Mouse (Mus musculus): ENCODE data around the gene 2010111I01Rik. TPM values are rescaled to one million over a fixed set of nuclear protein-coding genes. Genes with fewer than 3 reads are reported as not detected.

The 2010111I01Rik gene
- polyA plus RNA-seq, 1 experiment from 2014 or later, result 31.8 TPM

DNA sequence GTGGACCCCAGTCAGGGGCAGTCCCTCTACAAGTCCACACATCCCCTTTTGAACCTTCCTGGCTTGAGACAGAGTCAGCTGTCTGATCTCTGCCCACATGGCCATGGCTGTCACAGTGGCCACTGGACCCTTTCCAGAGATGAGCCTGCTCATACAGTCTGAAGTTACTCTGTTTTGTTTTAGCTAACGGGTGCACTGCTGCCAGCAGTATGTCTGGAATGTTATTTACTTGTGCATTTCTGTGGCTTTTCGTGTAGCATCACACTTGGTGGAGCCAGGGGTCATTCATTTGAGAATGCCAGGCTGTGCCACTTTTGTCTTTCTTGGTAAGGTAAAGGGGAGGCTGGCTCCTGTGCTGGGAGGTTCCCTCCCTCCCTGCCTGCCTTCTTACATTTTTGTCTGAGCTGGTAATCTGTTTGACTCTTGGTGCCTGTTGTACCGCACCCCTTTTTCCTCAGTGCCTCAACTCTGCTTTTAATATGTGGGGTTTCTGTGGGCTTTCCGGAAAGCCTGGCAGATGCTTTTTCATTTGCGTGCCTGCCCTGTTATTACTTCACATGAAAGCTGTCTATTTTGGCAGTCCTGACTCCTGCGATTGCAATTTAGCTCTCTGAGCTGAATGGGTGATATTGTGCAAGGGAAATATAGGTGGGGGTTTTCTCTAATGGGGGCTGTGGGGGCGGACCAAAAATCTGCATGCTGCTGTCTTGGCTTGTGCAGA, 190.3 kb downstream of the 2010111I01Rik start:
- 82% methylated on average over 7 of the region's 7 CpGs for WGBS
- Histone ChIP-seq H3K4me2 (no peak overlapping the region), H3K27me3 (ENCODE audit: control insufficient read depth, insufficient read depth, low read length) (no peaks in the 10 kb centered on the region), H3K36me3 (ENCODE audit: control insufficient read depth, insufficient read depth, low read length) (no peaks in the 10 kb centered on the region), H3K9ac (ENCODE audit: low read length) (no peak overlapping the region), H3K9me3 (ENCODE audit: control insufficient read depth, low read length) (no peaks in the 10 kb centered on the region), H3K27ac (ENCODE audit: low read depth, low read length) (no peak overlapping the region), H3K4me3 (ENCODE audit: low read depth, low read length) (no peak overlapping the region), H3K4me1 (ENCODE audit: control insufficient read depth, insufficient read depth, low read length) (no peaks in the 10 kb centered on the region)
- DNase-seq (ENCODE audit: low spot score, missing footprints), result no peak
- ATAC-seq (ENCODE audit: low FRiP score), result no peak

DNA sequence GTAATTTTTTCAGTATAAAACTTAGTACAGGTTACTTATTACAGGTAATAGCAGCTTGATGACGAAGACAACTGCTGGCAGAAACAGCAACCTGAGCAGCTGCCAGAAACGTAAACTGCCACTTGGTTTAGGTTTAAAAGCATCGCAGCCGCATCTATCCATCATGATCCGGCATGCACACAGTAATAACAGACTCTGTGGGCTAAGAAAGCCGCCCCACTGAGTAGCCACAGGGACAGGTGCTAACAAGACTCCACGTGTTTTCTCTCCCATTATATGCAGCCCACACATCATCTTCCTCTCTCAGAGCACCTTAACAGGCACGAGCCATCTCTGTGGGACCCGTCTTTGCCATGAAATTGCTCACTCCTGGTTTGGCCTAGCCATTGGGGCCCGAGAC, 191.6 kb downstream of the 2010111I01Rik start:
- no peak for ATAC-seq (ENCODE audit: low FRiP score)
- H3K4me1 ChIP-seq (ENCODE audit: control insufficient read depth, insufficient read depth, low read length), result no peaks in the 10 kb centered on the region
- no peaks in the 10 kb centered on the region for H3K9me3 ChIP-seq (ENCODE audit: control insufficient read depth, low read length)
- H3K27me3 ChIP-seq (ENCODE audit: control insufficient read depth, insufficient read depth, low read length), result no peaks in the 10 kb centered on the region
- H3K4me2 ChIP-seq, result no peak overlapping the region
- no peak for DNase-seq (ENCODE audit: low spot score, missing footprints)
- 88% methylated on average over 10 of the region's 10 CpGs for WGBS
- H3K27ac ChIP-seq (ENCODE audit: low read depth, low read length), result no peak overlapping the region
- no peak overlapping the region for H3K9ac ChIP-seq (ENCODE audit: low read length)
- H3K4me3 ChIP-seq (ENCODE audit: low read depth, low read length), result no peak overlapping the region
- H3K36me3 ChIP-seq (ENCODE audit: control insufficient read depth, insufficient read depth, low read length), result no peaks in the 10 kb centered on the region

DNA sequence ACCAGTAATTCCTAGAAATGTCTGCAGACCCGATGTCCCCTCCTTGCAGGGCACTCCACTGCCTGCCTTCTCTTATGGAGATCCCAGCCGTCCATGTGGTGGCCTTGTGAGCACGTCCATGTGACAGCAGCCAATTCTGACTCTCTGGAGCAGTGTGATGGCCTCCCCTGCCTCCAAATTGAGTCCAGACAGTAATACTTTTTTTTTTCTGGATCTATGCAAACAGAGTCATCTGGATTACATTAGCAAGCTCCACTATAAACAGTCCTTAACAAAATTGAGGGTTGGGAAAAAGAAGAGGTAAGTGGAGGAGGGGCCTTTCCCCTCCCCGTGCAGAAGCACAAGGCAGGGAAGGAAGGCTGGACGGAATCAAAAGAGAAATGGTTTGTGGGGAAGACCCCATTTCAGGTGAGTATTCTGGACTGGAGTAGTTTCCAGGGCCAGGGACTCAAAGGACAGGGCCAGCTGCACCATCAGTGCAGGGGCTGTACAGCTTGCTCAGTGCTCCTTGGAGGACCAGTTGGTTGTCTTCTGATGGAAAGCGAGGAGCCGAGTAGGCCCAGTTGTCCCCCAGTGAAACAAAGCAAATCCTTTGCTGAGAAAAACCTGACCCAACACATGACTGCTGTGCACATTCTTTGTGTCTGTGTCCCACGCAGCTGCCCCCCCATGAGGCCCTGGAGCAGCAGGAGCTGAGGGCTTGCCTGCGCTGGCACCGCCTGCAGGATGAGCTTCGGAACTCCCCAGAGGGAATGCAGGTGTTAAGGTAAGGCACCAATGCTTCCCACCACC, 205.8 kb downstream of the 2010111I01Rik start:
- peak; percentile 89 for DNase-seq (ENCODE audit: low spot score, missing footprints)
- Histone ChIP-seq H3K36me3 (ENCODE audit: control insufficient read depth, insufficient read depth, low read length) (no peaks in the 10 kb centered on the region), H3K27ac (ENCODE audit: low read depth, low read length) (no peak overlapping the region), H3K4me3 (ENCODE audit: low read depth, low read length) (no peak overlapping the region), H3K27me3 (ENCODE audit: control insufficient read depth, insufficient read depth, low read length) (no peaks in the 10 kb centered on the region), H3K4me1 (ENCODE audit: control insufficient read depth, insufficient read depth, low read length) (peaks cover 10% of the 10 kb centered on the region), H3K9ac (ENCODE audit: low read length) (no peak overlapping the region), H3K4me2 (no peak overlapping the region), H3K9me3 (ENCODE audit: control insufficient read depth, low read length) (no peaks in the 10 kb centered on the region)
- WGBS, result 62% methylated on average over 11 of the region's 11 CpGs
- ATAC-seq (ENCODE audit: low FRiP score), result 0 out of 2 replicates have a peak, but pooled peaks have one; percentile 35

DNA sequence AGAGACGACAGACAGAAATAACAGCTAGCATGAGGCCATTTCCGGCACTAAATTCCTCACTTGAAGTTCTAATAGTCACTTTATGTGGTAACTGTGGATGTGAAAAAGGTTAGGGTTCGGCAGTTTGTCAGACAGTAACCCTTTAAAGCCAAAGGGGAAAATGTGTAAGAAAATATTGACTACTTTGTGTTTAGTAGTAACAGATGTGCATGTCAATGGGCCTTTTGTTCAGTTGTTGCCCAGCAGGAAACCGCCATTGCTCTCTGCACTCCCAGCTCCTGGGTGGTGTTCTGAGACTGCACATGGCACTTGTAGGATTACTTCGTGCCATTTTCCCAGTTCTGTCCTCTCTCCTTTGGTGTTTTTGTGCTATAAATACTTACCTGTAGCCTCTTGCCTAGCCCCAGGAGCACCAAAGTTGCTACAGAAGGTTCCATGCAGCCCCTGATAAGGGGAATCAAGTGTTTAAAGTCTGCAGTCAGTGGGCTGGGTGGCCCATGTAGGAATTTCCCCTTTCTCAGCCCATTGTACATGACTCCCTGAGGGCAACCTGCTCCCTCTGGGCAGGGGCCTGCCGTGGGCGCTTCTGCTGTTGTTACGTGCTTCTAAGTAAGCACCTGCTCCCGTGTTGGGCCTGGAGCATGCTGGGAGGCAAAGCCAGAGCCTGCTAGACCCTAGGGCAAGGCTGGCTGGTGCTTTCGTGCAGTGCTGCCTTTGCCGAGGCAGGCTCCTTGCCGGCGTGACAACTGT, 206.8 kb downstream of the 2010111I01Rik start:
- peak overlapping the region; percentile 27; the same call in 1 of the 2 replicates for H3K27ac ChIP-seq (ENCODE audit: low read depth, low read length)
- peak; percentile 57 for ATAC-seq (ENCODE audit: low FRiP score)
- no peak overlapping the region for H3K4me3 ChIP-seq (ENCODE audit: low read depth, low read length)
- H3K4me2 ChIP-seq, result no peak overlapping the region
- H3K4me1 ChIP-seq (ENCODE audit: control insufficient read depth, insufficient read depth, low read length), result peaks cover 10% of the 10 kb centered on the region
- peak; percentile 82 for DNase-seq (ENCODE audit: low spot score, missing footprints)
- 36% methylated on average over 13 of the region's 13 CpGs for WGBS
- no peaks in the 10 kb centered on the region for H3K27me3 ChIP-seq (ENCODE audit: control insufficient read depth, insufficient read depth, low read length)
- no peaks in the 10 kb centered on the region for H3K36me3 ChIP-seq (ENCODE audit: control insufficient read depth, insufficient read depth, low read length)
- peak overlapping the region; percentile 30; the same call in 1 of the 2 replicates for H3K9ac ChIP-seq (ENCODE audit: low read length)
- H3K9me3 ChIP-seq (ENCODE audit: control insufficient read depth, low read length), result no peaks in the 10 kb centered on the region

DNA sequence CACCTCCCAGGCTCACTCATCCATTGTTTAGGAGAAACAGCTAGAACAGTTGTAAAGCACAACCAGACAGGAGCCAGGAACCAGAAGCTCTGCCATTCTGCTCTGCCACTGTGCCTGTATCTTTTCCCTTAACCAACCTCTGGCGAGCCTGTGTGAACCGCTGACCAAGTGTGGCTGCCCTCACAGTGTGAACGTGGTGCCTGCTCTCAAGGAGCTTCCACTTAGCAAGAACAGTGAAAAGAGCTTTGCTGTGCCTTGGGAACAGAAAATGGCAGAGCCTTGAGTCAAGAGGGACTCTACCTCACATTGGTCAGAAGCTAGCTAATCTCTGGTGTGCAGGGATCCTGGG, 207.4 kb downstream of the 2010111I01Rik start:
- peak; percentile 81 for DNase-seq (ENCODE audit: low spot score, missing footprints)
- Histone ChIP-seq H3K9ac (ENCODE audit: low read length) (0 out of 2 replicates have a peak overlapping the region, but pooled peaks have one; percentile 30), H3K4me2 (no peak overlapping the region), H3K9me3 (ENCODE audit: control insufficient read depth, low read length) (no peaks in the 10 kb centered on the region), H3K4me1 (ENCODE audit: control insufficient read depth, insufficient read depth, low read length) (peaks cover 10% of the 10 kb centered on the region), H3K36me3 (ENCODE audit: control insufficient read depth, insufficient read depth, low read length) (no peaks in the 10 kb centered on the region), H3K4me3 (ENCODE audit: low read depth, low read length) (no peak overlapping the region), H3K27me3 (ENCODE audit: control insufficient read depth, insufficient read depth, low read length) (no peaks in the 10 kb centered on the region), H3K27ac (ENCODE audit: low read depth, low read length) (0 out of 2 replicates have a peak overlapping the region, but pooled peaks have one; percentile 27)
- WGBS, result 71% methylated on average over 3 of the region's 3 CpGs
- no peak for ATAC-seq (ENCODE audit: low FRiP score)

DNA sequence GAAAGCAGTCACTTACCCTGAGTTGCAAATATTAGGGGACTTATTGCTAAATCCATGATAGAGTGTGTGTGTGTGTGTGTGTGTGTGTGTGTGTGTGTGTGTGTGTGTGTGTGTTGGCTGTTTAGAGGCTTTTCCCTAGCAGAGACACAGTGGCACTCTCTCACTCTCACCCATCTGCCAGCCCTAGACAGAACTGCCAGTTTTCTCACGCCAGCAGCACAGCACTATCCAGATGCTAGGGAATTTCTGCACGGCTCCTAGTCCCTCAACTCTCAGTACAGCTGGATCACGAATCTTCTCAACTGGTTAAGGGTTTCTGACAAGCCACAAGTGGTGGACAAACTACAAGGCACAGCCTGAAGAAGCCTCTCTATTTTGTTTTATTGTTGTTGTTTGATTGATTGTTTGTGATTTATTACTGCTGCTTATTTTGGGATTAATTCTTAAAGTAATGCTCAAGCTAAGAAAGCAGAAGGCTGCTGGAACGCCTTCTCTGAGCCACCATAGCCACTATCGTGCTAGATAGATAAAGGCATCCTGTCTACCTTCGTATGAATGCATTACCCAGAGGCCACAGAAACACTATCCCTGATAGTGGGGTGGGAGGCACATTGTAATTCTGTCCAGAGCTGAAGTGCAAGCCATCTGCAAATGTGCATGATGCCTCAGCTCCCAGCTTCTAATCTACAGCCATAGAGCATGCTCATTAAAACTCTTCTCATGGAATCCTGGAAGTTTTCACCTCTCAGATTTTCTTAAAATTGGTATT, 209.7 kb downstream of the 2010111I01Rik start:
- Histone ChIP-seq H3K36me3 (ENCODE audit: control insufficient read depth, insufficient read depth, low read length) (no peaks in the 10 kb centered on the region), H3K9me3 (ENCODE audit: control insufficient read depth, low read length) (no peaks in the 10 kb centered on the region), H3K4me2 (no peak overlapping the region), H3K27ac (ENCODE audit: low read depth, low read length) (no peak overlapping the region), H3K9ac (ENCODE audit: low read length) (no peak overlapping the region), H3K4me1 (ENCODE audit: control insufficient read depth, insufficient read depth, low read length) (peaks cover 10% of the 10 kb centered on the region), H3K27me3 (ENCODE audit: control insufficient read depth, insufficient read depth, low read length) (no peaks in the 10 kb centered on the region), H3K4me3 (ENCODE audit: low read depth, low read length) (no peak overlapping the region)
- ATAC-seq (ENCODE audit: low FRiP score) (no peak), DNase-seq (ENCODE audit: low spot score, missing footprints) (no peak)
- 85% methylated on average over 6 of the region's 6 CpGs for WGBS

DNA sequence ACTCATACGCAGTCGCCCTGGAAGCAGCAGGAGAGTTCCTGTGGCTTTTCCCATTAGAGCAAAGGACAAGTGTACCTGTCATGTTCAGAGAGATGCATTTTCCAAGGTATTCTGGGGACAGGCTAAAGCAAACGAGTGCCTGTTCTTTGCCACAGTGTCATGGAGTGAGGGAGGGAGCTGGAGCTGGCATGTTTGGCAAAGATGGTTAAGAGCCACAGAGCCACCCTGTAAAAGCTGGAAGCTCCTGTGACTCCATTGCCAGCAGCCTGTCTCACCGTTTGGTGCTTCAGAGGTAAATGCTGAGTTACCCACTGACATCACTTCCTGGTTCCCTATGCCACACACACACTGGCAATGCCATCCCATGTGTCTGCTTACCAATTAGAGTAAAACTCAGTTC, 211.4 kb downstream of the 2010111I01Rik start:
- Histone ChIP-seq H3K4me3 (ENCODE audit: low read depth, low read length) (no peak overlapping the region), H3K27me3 (ENCODE audit: control insufficient read depth, insufficient read depth, low read length) (no peaks in the 10 kb centered on the region), H3K4me2 (no peak overlapping the region), H3K9ac (ENCODE audit: low read length) (no peak overlapping the region), H3K4me1 (ENCODE audit: control insufficient read depth, insufficient read depth, low read length) (peaks cover 7% of the 10 kb centered on the region), H3K27ac (ENCODE audit: low read depth, low read length) (no peak overlapping the region), H3K9me3 (ENCODE audit: control insufficient read depth, low read length) (no peaks in the 10 kb centered on the region), H3K36me3 (ENCODE audit: control insufficient read depth, insufficient read depth, low read length) (no peaks in the 10 kb centered on the region)
- no peak for ATAC-seq (ENCODE audit: low FRiP score)
- WGBS, result 82% methylated on average over 4 of the region's 4 CpGs
- no peak for DNase-seq (ENCODE audit: low spot score, missing footprints)

DNA sequence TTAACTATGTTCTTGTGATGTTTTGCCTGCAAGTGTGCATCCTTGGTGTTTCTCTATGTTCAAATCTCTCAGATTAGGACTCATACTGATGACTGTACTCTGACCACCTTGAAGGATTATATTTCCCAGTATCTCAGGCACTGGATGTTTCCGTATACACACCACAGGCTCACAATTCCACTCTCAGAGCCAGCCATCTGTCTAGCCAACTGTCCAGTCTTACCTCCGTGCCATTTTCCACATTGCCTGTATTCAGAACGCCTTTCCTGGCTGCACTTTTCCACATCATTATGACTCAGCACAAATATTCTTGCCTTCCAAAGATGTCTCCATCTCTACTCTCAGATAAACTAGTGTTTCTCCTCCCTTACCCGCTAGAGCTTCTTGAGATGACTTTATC, 212.5 kb downstream of the 2010111I01Rik start:
- H3K36me3 ChIP-seq (ENCODE audit: control insufficient read depth, insufficient read depth, low read length), result no peaks in the 10 kb centered on the region
- no peaks in the 10 kb centered on the region for H3K9me3 ChIP-seq (ENCODE audit: control insufficient read depth, low read length)
- H3K4me1 ChIP-seq (ENCODE audit: control insufficient read depth, insufficient read depth, low read length), result no peaks in the 10 kb centered on the region
- H3K27ac ChIP-seq (ENCODE audit: low read depth, low read length), result no peak overlapping the region
- 95% methylated on average over 4 of the region's 4 CpGs for WGBS
- H3K9ac ChIP-seq (ENCODE audit: low read length), result no peak overlapping the region
- no peak overlapping the region for H3K4me2 ChIP-seq
- no peaks in the 10 kb centered on the region for H3K27me3 ChIP-seq (ENCODE audit: control insufficient read depth, insufficient read depth, low read length)
- H3K4me3 ChIP-seq (ENCODE audit: low read depth, low read length), result no peak overlapping the region
- DNase-seq (ENCODE audit: low spot score, missing footprints), result peak; percentile 45
- no peak for ATAC-seq (ENCODE audit: low FRiP score)
